Mouse (Mus musculus): Measurements from ENCODE around the gene Hspa12a. TPM values are rescaled to one million over a fixed set of nuclear protein-coding genes. Genes with fewer than 3 reads are reported as not detected.
A peak's percentile ranks its signal among the peaks of the same experiment; 100 is the strongest.

The Hspa12a gene
- polyA plus RNA-seq, 1 experiment from 2014 or later, result 6.5 TPM

GRCm38 (mm10) chr19:58795114-58795669 lies 148.3 kb downstream of the Hspa12a start:
- H3K36me3 ChIP-seq (ENCODE audit: control insufficient read depth, insufficient read depth, low read length), result no peaks in the 10 kb centered on the region
- no peak for DNase-seq (ENCODE audit: low spot score)

DNA sequence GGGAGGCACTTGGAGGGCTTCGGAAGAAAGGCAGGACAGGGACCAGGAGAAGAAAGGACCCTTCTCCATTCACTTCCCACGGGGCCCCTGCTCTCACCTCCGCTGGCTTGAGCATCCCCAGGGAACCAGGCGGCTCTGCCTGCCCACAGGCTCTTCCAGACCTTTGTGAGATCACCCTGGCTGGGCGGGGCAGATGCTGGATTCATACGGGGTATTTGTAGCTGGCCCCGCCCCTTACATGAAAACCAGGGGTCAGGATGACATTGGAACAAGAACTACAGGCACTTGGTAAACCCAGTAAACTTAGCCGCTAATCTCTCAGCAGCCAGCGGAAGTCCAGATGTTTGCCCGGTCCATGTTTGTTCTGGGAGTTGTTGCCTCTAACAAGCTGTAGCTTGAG lies 149.2 kb downstream of the Hspa12a start, which contains the start of gene 1700019N19Rik:
Gene 1700019N19Rik (minus strand): TSS at position 178 of the 400 bp plus-strand sequence.
- no peak within 1 kb of the TSS for H3K27ac ChIP-seq (ENCODE audit: low read depth, low read length)

More at GRCm38 (mm10) chr19:58795114-58795669, 148.3 kb downstream of the Hspa12a start:
- H3K4me2 ChIP-seq (ENCODE audit: low read depth, low read length, severe bottlenecking), result no peak overlapping the region
- ATAC-seq (replicated peaks; ENCODE audit: low FRiP score), result no peak
- H3K27me3 ChIP-seq (ENCODE audit: control insufficient read depth, insufficient read depth, low read length), result no peaks in the 10 kb centered on the region
- H3K4me3 ChIP-seq (ENCODE audit: low read depth, low read length), result no peak overlapping the region
- 79% methylated on average over 12 of the region's 12 CpGs for WGBS
- no peak overlapping the region for H3K9ac ChIP-seq (ENCODE audit: low read length)
- H3K9me3 ChIP-seq (ENCODE audit: control insufficient read depth, low read length), result no peaks in the 10 kb centered on the region
- H3K27ac ChIP-seq (ENCODE audit: low read depth, low read length), result no peak overlapping the region
- H3K4me1 ChIP-seq (replicated peaks; ENCODE audit: control insufficient read depth, insufficient read depth, low read length), result no peaks in the 10 kb centered on the region

DNA sequence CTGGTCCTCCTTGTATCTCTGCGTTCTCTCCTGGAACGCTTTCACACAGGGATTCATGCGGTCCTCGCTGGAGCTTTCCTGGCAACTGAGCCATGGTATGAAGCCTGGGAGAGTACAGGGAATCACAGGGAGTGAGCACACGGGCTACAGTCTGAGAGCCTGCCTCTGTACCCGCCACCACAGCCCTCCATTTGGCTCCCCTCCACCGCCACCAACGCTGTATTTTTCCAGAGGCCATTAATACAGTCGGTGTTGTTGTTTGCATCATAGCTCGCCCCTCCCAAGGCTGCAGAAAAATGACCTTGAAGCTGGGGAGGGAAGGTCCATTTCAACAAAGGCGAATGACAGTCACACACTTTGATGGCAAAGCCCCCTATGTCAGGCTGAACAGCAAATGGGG lies 154.3 kb downstream of the Hspa12a start:
- Histone ChIP-seq H3K9me3 (ENCODE audit: control insufficient read depth, low read length) (no peaks in the 10 kb centered on the region), H3K4me1 (replicated peaks; ENCODE audit: control insufficient read depth, insufficient read depth, low read length) (no peaks in the 10 kb centered on the region), H3K27me3 (ENCODE audit: control insufficient read depth, insufficient read depth, low read length) (no peaks in the 10 kb centered on the region), H3K36me3 (ENCODE audit: control insufficient read depth, insufficient read depth, low read length) (no peaks in the 10 kb centered on the region), H3K9ac (ENCODE audit: low read length) (no peak overlapping the region), H3K27ac (ENCODE audit: low read depth, low read length) (no peak overlapping the region), H3K4me3 (ENCODE audit: low read depth, low read length) (no peak overlapping the region), H3K4me2 (ENCODE audit: low read depth, low read length, severe bottlenecking) (no peak overlapping the region)
- DNase-seq (ENCODE audit: low spot score), result no peak
- WGBS, result 84% methylated on average over 11 of the region's 11 CpGs
- ATAC-seq (replicated peaks; ENCODE audit: low FRiP score), result no peak

More for the DNA sequence above, 149.2 kb downstream of the Hspa12a start, which contains the start of gene 1700019N19Rik:
- no peak within 1 kb of the TSS for H3K9ac ChIP-seq (ENCODE audit: low read length)
- no peak within 1 kb of the TSS for H3K4me3 ChIP-seq (ENCODE audit: low read depth, low read length)
- no peaks in the 10 kb centered on the region for H3K27me3 ChIP-seq (ENCODE audit: control insufficient read depth, insufficient read depth, low read length)
- 42% methylated on average over 9 of the region's 10 CpGs for WGBS
- no peak for ATAC-seq (replicated peaks; ENCODE audit: low FRiP score)
- H3K9me3 ChIP-seq (ENCODE audit: control insufficient read depth, low read length), result no peaks in the 10 kb centered on the region
- no peaks in the 10 kb centered on the region for H3K36me3 ChIP-seq (ENCODE audit: control insufficient read depth, insufficient read depth, low read length)
- H3K4me1 ChIP-seq (replicated peaks; ENCODE audit: control insufficient read depth, insufficient read depth, low read length), result no peaks in the 10 kb centered on the region
- no peak within 1 kb of the TSS for H3K4me2 ChIP-seq (ENCODE audit: low read depth, low read length, severe bottlenecking)
- DNase-seq (ENCODE audit: low spot score), result peak; percentile 56

DNA sequence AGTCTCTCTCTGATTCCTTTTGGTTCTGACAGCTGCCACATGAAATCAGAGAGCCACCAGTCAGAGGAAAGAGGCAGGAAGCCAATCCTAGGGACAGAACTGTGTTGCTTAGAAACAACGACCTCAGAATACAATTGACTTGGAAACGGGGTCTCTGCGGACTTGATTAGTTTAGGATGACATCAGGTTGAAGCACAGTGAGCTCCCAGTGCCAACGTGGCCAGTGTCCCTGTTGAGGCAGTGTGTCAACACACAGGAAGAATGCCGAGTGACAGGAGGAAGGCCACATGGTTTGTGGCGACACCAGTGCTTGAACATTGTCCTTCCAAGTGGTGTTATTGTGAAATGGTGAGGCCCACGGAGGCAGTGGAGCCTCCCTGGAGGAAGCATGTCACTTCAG lies 159.5 kb downstream of the Hspa12a start:
- H3K36me3 ChIP-seq (ENCODE audit: control insufficient read depth, insufficient read depth, low read length), result no peaks in the 10 kb centered on the region
- 50% methylated on average over 7 of the region's 7 CpGs for WGBS
- DNase-seq (ENCODE audit: low spot score) (no peak), ATAC-seq (replicated peaks; ENCODE audit: low FRiP score) (no peak)
- no peak overlapping the region for H3K4me2 ChIP-seq (ENCODE audit: low read depth, low read length, severe bottlenecking)
- no peak overlapping the region for H3K4me3 ChIP-seq (ENCODE audit: low read depth, low read length)
- H3K9ac ChIP-seq (ENCODE audit: low read length), result no peak overlapping the region
- H3K27ac ChIP-seq (ENCODE audit: low read depth, low read length), result no peak overlapping the region
- H3K9me3 ChIP-seq (ENCODE audit: control insufficient read depth, low read length), result no peaks in the 10 kb centered on the region
- no peaks in the 10 kb centered on the region for H3K27me3 ChIP-seq (ENCODE audit: control insufficient read depth, insufficient read depth, low read length)
- peaks cover 2% of the 10 kb centered on the region; the same call in 1 of the 2 replicates for H3K4me1 ChIP-seq (replicated peaks; ENCODE audit: control insufficient read depth, insufficient read depth, low read length)

DNA sequence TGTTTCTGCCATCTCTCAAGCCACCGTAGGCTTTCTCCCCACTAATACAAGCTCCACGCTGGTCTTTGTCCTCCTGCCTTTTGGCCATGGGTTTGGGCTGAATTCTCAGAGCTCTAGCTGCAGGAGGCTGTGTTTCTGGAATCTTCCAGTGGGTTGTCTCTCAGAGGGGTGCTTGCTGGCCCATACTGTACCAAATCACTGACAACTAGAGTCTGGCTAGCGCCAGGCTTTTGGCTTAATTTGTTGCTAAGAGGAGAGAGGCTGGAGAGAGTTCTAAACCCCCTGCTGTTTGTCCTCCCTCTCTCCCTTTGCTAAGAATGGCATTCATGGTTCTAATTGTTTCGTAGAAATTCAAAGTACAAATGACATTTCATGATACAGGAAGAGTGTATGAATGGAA lies 161.9 kb downstream of the Hspa12a start:
- H3K27ac ChIP-seq (ENCODE audit: low read depth, low read length), result no peak overlapping the region
- no peak for ATAC-seq (replicated peaks; ENCODE audit: low FRiP score)
- H3K9me3 ChIP-seq (ENCODE audit: control insufficient read depth, low read length), result no peaks in the 10 kb centered on the region
- no peak overlapping the region for H3K4me2 ChIP-seq (ENCODE audit: low read depth, low read length, severe bottlenecking)
- no peak overlapping the region for H3K9ac ChIP-seq (ENCODE audit: low read length)
- WGBS, result 32% methylated on average over 4 of the region's 4 CpGs
- H3K4me1 ChIP-seq (replicated peaks; ENCODE audit: control insufficient read depth, insufficient read depth, low read length), result peaks cover 2% of the 10 kb centered on the region; the same call in 1 of the 2 replicates
- H3K27me3 ChIP-seq (ENCODE audit: control insufficient read depth, insufficient read depth, low read length), result no peaks in the 10 kb centered on the region
- no peaks in the 10 kb centered on the region for H3K36me3 ChIP-seq (ENCODE audit: control insufficient read depth, insufficient read depth, low read length)
- no peak for DNase-seq (ENCODE audit: low spot score)
- no peak overlapping the region for H3K4me3 ChIP-seq (ENCODE audit: low read depth, low read length)

DNA sequence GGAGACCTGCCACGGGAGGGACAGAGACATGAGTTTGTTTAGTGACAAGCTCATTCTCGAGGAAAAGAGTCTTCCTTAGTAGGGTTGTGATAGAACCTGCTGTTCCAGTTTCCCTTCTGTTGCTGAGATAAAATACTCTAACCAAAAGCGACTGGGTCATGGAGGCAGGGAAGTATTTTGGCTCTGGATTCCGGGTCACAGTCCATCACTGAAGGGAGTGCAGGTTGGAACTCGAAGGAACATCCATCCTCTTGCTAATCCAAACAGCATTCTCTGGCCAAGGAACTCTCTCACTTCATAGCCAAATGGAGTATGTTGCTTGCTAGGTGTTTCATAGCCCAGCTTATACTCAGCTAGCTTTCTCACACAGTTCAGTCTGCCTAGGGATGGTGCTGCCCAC lies 167.0 kb downstream of the Hspa12a start:
- WGBS, result 79% methylated on average over 5 of the region's 5 CpGs
- H3K4me3 ChIP-seq (ENCODE audit: low read depth, low read length), result no peak overlapping the region
- ATAC-seq (replicated peaks; ENCODE audit: low FRiP score), result no peak

GRCm38 (mm10) chr19:58767329-58767728 lies 176.1 kb downstream of the Hspa12a start:
- WGBS, result 30% methylated on average over 6 of the region's 6 CpGs
- ATAC-seq (replicated peaks; ENCODE audit: low FRiP score) (peak; percentile 44; the same call in 1 of the 2 replicates), DNase-seq (ENCODE audit: low spot score) (peak; percentile 65)
- H3K9me3 ChIP-seq (ENCODE audit: control insufficient read depth, low read length), result no peaks in the 10 kb centered on the region
- H3K4me1 ChIP-seq (replicated peaks; ENCODE audit: control insufficient read depth, insufficient read depth, low read length), result peaks cover 4% of the 10 kb centered on the region; the same call in 1 of the 2 replicates
- no peak overlapping the region for H3K4me3 ChIP-seq (ENCODE audit: low read depth, low read length)
- no peak overlapping the region for H3K27ac ChIP-seq (ENCODE audit: low read depth, low read length)
- no peak overlapping the region for H3K4me2 ChIP-seq (ENCODE audit: low read depth, low read length, severe bottlenecking)
- H3K36me3 ChIP-seq (ENCODE audit: control insufficient read depth, insufficient read depth, low read length), result no peaks in the 10 kb centered on the region
- H3K27me3 ChIP-seq (ENCODE audit: control insufficient read depth, insufficient read depth, low read length), result peaks cover 4% of the 10 kb centered on the region; the same call in 1 of the 2 replicates
- no peak overlapping the region for H3K9ac ChIP-seq (ENCODE audit: low read length)

More for the DNA sequence above, 167.0 kb downstream of the Hspa12a start:
- Histone ChIP-seq H3K27ac (ENCODE audit: low read depth, low read length) (no peak overlapping the region), H3K9ac (ENCODE audit: low read length) (no peak overlapping the region), H3K27me3 (ENCODE audit: control insufficient read depth, insufficient read depth, low read length) (no peaks in the 10 kb centered on the region), H3K4me1 (replicated peaks; ENCODE audit: control insufficient read depth, insufficient read depth, low read length) (no peaks in the 10 kb centered on the region; the same call in 1 of the 2 replicates), H3K4me2 (ENCODE audit: low read depth, low read length, severe bottlenecking) (no peak overlapping the region), H3K9me3 (ENCODE audit: control insufficient read depth, low read length) (no peaks in the 10 kb centered on the region), H3K36me3 (ENCODE audit: control insufficient read depth, insufficient read depth, low read length) (no peaks in the 10 kb centered on the region)
- peak; percentile 7 for DNase-seq (ENCODE audit: low spot score)

DNA sequence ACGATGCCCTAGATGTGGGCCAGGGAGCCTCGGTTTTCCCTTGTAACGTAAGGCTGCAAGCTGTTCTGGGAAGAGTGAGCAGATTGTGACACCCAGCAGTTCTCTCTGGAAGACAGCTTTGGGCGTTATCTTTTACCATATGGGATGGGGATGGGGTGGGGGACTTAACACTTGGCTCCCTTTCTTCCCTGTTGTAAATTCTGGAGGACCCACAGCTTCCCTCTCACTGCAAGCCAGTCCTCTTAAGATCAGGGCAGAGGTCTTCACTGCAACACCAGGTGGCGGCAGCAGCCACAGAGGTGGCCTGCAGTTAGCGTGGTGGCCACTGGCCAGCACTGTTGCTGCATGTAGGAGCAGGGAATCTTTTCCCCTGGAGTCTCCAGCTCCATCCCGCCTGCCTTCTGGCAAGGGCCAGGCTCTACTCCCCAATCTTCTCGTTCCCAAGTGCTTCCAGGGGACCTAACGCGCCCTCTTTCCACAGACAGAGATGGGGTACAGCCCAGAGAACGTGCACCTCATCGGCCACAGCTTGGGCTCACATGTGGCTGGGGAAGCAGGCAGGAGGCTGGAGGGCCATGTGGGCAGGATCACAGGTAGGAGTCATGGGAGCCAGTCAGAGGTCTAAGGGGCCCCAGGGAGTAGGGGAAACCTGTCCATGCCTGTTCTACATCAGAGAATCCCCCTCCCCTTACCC lies 180.5 kb downstream of the Hspa12a start:
- no peak overlapping the region for H3K9ac ChIP-seq (ENCODE audit: low read length)
- H3K27me3 ChIP-seq (ENCODE audit: control insufficient read depth, insufficient read depth, low read length), result peaks cover 2% of the 10 kb centered on the region; the same call in 1 of the 2 replicates
- DNase-seq (ENCODE audit: low spot score), result peak; percentile 82
- ATAC-seq (replicated peaks; ENCODE audit: low FRiP score), result peak; percentile 71
- H3K36me3 ChIP-seq (ENCODE audit: control insufficient read depth, insufficient read depth, low read length), result no peaks in the 10 kb centered on the region
- H3K4me2 ChIP-seq (ENCODE audit: low read depth, low read length, severe bottlenecking), result no peak overlapping the region
- H3K27ac ChIP-seq (ENCODE audit: low read depth, low read length), result no peak overlapping the region
- 11% methylated on average over 12 of the region's 12 CpGs for WGBS
- H3K4me3 ChIP-seq (ENCODE audit: low read depth, low read length), result no peak overlapping the region
- H3K9me3 ChIP-seq (ENCODE audit: control insufficient read depth, low read length), result no peaks in the 10 kb centered on the region
- H3K4me1 ChIP-seq (replicated peaks; ENCODE audit: control insufficient read depth, insufficient read depth, low read length), result peaks cover 4% of the 10 kb centered on the region; the same call in 1 of the 2 replicates
